Mouse (Mus musculus): ENCODE results near the gene AC129217.1. TPM values are rescaled to one million over a fixed set of nuclear protein-coding genes. Genes with fewer than 3 reads are reported as not detected.
"Not testable (repeated sequence)": the region's sequence is repeated elsewhere in the genome, so short reads cannot be mapped to it uniquely, and the experiment has no call there.

Gene AC129217.1
- total RNA-seq, 2 experiments from 2014 or later, result not detected

DNA sequence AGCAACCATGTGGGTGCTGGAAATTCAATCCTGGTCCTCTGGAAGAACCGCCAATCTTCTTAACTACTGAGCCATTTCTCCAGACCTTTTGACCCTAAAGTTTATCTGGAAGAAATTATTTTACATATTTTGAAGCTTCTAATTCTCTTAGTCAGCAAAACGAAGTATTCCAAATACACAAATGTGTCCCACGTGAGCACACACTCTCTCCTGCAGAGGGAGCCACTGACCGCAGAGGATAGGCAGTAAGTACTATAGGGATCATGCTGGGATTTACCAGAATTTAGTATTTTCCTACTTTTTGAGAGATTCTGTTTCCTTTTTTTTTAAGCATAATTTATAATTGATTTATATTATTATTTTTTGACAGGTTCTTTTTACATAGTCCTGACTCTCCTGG, 28.1 kb downstream of the AC129217.1 start:
- intact Hi-C loops (cut with DNase I), result loop anchor here (2.0 kb wide), 1 partner anchor 253 kb away; no protein-coding TSS in a partner anchor

DNA sequence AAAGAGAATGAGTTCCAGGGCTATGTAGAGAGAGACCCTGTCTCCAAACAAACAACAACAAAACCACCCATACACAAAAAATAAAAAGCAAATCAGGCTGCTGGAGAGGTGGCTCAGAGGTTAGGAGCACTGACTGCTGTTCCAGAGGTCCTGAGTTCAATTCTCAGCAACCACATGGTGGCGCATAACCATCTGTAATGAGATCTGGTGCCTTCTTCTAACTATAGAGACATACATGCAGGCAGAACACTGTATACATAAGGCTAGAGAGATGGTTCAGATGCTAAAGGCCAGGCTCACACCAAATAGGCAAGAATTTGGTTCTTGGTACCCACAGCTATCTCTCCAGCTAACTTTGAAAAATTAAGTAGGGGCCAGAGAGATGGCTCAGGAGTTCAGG, 29.4 kb downstream of the AC129217.1 start:
- DNase-seq, result no peak
- intact Hi-C loops (cut with DNase I), result loop anchor here (2.0 kb wide), 1 partner anchor 252 kb away; no protein-coding TSS in a partner anchor

More for the DNA sequence above, 28.1 kb downstream of the AC129217.1 start:
- DNase-seq, result peak; percentile 50 to 69

DNA sequence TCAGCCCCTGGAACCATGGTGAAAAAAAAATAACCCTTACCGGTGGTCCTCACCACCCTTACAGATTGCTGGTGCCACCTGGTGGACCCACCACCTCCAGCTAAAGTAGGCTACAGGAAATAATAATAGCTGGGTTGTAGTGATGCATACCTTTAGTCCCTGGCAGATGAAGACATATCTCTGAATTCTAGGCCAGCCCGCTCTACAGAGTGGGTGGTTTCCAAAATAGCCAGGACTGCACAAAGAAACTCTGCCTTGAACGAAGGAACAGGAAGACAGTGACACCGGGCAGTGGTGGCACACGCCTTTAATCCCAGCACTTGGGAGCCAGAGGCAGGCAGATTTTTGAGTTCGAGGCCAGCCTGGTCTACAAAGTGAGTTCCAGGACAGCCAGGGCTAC, 34.7 kb downstream of the AC129217.1 start:
- intact Hi-C loops (cut with DNase I), result no loop called here
- no peak for DNase-seq

DNA sequence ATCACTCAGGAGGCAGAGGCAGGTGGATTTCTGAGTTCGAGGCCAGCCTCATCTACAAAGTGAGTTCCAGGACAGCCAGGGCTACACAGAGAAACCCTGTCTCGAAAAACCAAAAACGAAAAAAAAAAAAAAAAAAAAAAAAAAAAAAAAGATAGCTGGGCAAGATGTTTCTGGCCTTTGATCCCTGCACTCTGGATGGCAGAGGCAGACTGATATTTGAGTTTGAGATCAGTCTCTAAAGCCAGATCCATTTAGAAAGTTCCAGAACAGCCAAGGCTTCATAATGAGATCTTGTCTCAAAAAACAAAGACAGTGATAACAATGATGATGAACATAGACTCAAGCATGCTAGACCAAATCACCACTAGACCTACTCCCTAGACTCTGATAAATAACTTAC, 40.8 kb downstream of the AC129217.1 start:
- intact Hi-C loops (cut with DNase I), result not testable (repeated sequence)

DNA sequence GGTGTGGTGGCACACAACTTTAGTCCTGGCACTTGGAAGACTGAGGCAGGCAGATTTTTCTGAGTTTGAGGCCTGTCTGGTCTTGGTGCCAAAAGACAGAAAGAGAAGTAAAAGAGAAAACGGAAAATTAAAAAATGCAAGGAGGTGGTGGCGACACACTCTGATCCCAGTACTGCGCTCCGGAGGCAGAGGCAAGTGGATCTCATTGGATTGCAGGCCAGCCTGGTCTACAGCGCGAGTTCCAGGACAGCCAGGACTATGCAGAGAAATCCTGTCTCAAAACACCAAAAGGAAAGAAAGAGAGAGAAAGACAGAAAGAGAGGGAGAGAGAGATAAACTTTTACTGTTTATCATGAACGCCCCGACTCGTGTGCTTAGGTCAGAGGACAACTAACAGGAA, 41.3 kb downstream of the AC129217.1 start:
- intact Hi-C loops (cut with DNase I), result no loop called here
- DNase-seq, result no peak

More for the DNA sequence above, 40.8 kb downstream of the AC129217.1 start:
- DNase-seq, result not testable (repeated sequence)

DNA sequence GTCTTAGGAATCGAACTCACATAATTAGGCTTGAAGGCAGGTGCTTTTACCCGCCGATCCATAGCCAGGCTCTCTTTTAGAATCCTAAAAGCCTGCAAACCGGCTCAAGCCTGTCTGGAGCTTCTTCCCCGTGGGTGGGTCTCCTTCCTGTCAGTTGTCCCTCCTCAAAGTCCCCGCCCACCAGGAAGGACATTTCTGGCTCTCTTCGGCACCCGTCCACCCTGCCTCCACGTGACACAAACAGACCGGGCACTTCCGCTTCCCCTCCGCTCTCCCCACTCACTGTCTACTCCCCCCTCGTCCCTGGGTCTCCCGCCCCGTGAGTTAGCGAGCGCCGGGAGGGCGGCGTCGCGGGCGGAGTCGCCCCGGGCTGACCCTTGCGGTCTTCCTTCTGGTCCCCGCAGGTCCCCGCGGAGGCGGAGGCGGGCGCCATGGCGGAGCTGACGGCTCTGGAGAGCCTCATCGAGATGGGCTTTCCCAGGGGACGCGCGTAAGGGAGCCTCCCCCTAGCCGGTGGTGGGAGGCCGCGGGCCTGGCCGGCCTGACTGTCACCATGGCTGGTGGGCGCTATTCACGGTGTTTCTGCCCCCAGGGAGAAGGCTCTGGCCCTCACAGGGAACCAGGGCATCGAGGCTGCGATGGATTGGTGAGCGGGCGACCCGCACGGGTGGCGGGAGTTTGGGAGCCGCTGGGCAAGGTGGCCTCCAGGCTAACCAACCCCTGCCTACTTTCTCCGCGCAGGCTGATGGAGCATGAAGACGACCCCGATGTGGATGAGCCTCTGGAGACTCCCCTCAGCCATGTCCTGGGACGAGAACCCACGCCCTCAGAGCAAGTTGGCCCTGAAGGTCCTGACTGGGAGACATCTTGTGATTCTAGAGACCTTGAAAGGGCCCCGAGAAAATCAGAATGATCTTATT, 42.0 kb downstream of the AC129217.1 start, which contains the start of gene Ubxn1:
Ubxn1 (plus strand) TSS at position 230 of the 920 bp plus-strand sequence.
- DNase-seq, result peak; percentile 99
- intact Hi-C loops (cut with DNase I), result no loop called here

DNA sequence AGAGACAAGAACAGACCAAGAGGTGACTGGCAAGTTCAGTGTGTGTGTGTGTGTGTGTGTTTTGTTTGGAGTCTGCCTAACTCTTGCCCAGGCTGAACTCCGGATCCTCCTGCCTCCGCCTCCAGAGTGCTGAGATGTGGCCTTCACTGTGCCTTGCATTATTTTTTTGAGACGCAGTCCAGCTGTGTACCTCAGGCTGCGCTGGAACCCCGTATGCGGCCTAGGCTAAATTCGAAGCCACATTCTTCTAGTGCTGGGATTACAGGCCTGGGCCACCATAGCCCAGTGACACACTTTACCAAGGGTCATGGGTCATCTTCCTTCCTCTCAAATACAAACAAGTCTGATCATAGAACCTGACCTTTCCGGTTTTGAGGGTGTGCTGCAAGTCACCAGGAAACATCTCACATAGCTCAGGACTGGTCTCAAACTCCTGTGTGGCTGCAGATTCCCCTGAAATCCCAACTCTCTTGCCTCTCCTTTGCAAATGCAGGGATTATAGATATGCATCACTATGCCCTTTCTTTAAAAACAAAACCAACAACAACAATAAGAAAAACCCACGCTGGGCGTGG, 42.8 kb downstream of the AC129217.1 start:
- intact Hi-C loops (cut with DNase I), result no loop called here
- no peak for DNase-seq

DNA sequence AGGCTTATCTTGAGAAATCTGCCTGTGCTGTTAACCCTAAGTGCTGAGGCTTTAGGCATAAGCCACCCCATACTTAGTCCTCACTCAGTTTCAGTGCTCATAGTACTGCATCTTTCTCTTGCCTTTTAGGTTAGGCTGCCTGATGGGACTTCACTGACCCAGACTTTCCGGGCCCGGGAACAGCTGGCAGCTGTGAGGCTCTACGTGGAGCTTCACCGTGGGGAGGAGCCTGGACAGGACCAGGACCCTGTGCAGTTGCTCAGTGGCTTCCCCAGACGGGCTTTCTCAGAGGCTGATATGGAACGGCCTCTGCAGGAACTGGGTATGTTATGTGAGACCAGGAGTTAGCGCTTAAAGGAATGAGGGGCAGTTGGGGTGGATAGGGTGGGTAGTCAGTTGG, 45.5 kb downstream of the AC129217.1 start:
- intact Hi-C loops (cut with DNase I), result no loop called here
- DNase-seq, result no peak

DNA sequence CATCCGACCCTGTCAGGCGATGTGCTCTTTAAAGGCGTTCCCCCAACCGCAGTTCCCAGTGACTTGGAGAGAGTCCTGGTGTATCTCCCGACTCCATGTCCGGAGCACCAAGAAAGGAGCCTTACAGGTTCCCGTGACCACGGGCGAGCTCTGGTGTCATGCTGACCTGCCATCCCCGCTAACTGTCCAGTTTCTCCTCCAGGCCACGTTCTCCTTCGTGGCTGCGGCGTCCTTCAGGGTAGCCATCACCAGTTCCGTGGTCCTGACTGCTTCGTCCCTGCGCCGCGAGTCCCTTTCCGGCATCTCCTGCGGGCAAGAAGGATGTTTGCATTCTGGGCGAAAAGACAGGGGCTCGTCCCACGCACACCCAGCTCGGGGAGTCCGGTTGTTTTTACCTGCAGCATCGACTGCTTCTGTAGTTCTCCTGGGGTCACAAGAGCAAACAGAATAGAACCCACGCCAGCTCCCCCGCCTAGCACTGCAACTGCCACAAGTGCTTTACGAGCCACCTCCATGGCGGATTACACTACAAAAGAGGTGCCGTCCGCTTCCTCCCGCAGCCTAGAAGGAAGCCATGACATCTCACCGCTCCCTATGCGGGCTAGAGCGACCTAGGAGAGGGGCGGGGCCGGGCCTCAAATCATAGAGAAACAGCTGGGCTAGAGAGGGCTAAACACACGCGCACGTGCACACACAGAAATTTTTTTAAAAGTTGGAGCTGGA, 50.9 kb downstream of the AC129217.1 start, which contains the start of gene Uqcc3:
Uqcc3 (minus strand) TSS at position 613 of the 723 bp plus-strand sequence.
- intact Hi-C loops (cut with DNase I), result no loop called here
- peak; percentile 92 to 94 for DNase-seq

DNA sequence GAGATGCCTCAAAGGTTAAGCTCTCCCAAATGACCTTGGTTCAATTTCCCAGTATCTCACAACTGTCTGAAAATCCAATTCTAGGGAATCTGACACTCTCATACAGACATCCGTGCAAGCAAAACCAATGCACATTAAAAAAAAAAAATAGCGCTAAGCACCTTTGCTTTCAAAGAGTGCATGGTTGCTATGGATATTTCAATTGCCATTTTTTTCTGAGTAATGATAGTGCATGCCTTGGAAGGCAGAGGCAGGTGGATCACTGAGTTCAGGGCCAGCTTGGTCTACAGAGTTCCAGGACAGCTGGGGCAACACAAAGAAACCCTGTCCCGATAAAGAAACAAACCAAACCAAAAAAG, 51.4 kb downstream of the AC129217.1 start:
- intact Hi-C loops (cut with DNase I), result no loop called here
- DNase-seq, result no peak

DNA sequence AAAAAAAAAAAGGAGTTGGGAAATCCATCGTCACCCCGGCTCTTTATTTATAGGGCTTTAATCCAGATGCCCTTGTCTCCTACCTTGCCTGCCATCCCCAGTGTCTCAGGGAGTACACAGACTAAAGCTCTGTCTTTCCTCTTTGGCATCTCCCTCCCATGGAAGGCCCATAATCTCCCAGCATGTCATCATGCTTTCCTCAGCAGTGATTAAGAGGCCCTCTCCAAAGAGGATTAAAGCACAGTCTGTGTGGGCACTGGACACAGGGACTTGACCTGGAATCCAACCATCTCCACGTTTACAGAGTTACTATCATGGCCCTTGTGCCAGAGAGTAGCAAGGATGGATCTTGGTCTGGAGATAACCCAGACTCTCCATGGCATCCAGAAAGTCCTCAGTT, 54.0 kb downstream of the AC129217.1 start, which contains the start of the genes Lbhd1 and Gm49403:
Lbhd1 (plus strand) TSS at position 117 of the 400 bp plus-strand sequence.
Gm49403 (plus strand) TSS at position 315 of the 400 bp plus-strand sequence.
- intact Hi-C loops (cut with DNase I), result no loop called here
- DNase-seq, result no peak

DNA sequence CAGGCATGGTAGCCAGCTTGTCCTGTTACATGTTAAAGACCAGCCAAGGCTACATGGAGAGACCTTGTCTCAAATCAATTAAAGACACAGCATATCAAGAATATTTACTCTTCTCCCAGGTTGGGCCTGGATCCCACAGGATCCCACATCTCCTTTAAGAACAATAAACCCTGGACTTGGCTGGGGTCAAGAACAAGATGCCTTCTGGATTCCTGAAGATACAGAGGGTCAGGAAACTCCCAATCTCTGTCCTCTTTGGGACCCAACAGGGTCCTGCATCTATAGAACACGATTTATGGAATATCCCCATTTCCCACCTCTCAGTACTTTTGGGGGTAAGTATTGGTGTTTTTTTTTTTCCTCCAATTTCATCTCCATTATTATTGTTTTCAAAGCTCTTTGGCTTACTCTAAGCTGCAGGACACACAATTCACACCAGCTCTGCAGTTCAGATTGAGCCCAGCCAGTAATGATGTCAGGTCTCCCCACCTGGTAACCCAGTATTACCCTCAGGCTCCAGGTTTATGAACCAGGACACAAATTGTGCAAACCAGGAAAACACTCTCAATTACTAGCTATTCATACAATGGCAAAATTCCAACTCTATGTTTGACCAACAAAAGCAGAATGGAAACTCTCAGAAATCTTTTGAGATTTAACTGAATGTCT, 57.5 kb downstream of the AC129217.1 start:
- no peak for DNase-seq
- intact Hi-C loops (cut with DNase I), result no loop called here

DNA sequence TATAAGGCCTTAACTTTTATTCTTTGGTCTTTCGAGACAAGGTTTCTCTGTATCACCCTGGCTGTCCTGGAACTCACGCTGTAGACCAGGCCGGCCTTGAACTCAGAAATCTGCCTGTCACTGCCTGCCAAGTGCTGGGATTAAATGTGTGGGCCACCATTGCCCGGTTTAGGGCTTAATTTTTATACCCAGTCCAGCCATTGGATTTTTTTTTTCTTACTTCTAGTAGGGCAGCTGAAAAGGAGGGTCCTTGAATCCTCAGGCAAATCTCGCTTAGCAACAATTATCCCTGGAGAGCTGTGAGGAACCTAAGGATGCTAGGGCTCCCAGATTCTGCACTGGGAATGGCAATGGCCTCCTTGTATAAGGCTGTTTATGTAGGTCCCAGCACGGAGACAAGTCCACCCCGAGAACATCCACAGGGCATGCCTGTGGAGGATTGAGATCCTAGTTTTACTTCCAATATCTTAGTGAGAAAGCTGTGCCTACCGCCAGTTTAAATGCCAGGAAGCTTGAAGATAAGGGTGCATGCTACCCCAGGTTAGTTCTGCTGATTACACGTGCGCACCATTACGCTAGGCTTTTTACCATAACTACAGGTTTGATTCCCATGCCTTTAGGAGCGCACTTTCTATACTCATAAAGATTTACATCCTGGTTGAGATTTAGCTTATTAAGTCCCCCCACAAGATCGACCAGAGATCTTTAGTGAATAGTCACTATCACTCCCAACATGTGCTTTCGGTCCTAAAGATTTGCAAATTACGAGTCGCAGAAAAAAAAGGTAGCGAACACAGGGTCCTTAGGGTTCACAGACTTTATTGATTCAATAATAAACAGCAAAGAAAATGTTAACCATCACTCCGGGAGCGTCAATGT, 58.3 kb downstream of the AC129217.1 start:
- intact Hi-C loops (cut with DNase I), result no loop called here
- no peak for DNase-seq

DNA sequence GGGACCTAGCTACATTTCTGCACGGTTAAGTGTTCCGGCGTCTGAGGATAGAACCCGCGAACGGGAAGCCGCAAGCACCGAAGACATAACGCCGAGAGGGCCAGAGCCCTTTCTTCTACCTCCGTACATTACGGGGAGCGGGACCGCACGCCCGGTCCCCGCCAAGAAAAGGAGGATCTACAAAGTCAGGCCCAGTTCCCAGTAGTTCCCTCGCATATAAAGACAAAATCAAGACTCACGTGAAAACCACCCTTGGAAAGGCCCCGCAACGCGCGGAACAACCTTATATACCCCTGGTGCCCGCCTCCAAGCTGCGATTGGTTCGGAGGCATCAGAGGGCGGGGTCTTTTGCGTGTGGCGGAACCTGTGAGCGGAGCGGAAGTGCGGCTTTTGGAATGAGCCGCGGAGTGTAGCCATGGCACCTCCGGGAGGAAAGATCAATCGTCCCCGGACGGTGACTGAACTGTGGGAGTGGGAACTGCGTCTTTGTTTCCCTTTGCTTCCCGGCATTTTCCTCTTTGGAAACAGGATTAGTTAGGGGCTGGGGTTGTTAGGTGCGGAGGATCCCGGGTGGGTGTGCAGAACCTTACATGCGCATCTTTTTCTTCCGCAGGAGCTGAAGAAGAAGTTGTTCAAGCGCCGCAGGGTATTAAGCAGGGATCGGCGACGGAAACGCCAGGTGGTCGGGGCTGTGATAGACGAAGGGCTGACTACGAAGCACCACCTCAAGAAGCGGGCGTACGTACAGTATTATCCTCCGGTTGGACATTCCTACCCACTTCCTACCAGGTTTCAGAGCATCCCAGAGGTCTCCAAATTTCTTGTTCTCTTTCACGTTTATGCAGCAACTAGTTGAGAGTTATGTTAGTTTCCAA, 59.2 kb downstream of the AC129217.1 start, which contains the start of the genes 1810009A15Rik and Gm49416:
1810009A15Rik (plus strand) TSS at position 343 of the 875 bp plus-strand sequence.
Gm49416 (plus strand) TSS at position 416 of the 875 bp plus-strand sequence.
- intact Hi-C loops (cut with DNase I), result no loop called here
- DNase-seq, result peak; percentile 96 to 97
